Comparison of ENCODE assay signal across 7 mouse cellular contexts in genomic region chr17:35329714-35330113, GRCm38 (mm10). TPM values are rescaled to one million over a fixed set of nuclear protein-coding genes. Genes with fewer than 3 reads are reported as not detected.
"Had no signal": no experiment of that assay in that cellular context is flagged by ENCODE, and none has a peak within 500 bp of the region (broad histone marks: within the 10 kb centered on the region; RNA-seq: fewer than 3 reads in every experiment).

No protein-coding gene starts in this region.

RNA-seq across cellular contexts. Expression of gene H2-Q1, which starts 9.5 kb away (rescaled TPM):
- total RNA-seq: megakaryocyte progenitor cell, adult 5-6 weeks had no signal
- polyA plus RNA-seq: macrophage; midbrain, embryonic 11.5 days; neural tube, embryonic 14.5 days; spleen, adult 2 months had no signal

RNA-seq across cellular contexts. Expression of gene H2-Q2, which starts 12.3 kb away (rescaled TPM):
- total RNA-seq: megakaryocyte progenitor cell, adult 5-6 weeks; monocyte, adult 5-6 weeks; neutrophil, adult 5-6 weeks had no signal
- polyA plus RNA-seq: macrophage had no signal
